Mouse (Mus musculus) lung, embryonic 14.5 days (tissue): ENCODE measurements around the gene Ikzf1. TPM values are rescaled to one million over a fixed set of nuclear protein-coding genes. Genes with fewer than 3 reads are reported as not detected.

Experiments
- ATAC-seq: fragments of 200-750 bp; cut with Nextera tagmentation; 2 replicates; pipeline ENCODE4 v1.8.0; 2017; ENCODE audit warnings: mild to moderate bottlenecking, moderate TSS enrichment, moderate library complexity; ENCODE audit not compliant: insufficient read depth
- DNase-seq: peaks from one replicate; pipeline ENCODE4 v3.0.0-alpha.2; 2015
- H3K27ac ChIP-seq: fragments of 300-500 bp; sonication (generic); 2 replicates; pipeline ENCODE4 v1.5.1; 2014; ENCODE audit warnings: low read depth, mild to moderate bottlenecking, moderate library complexity
- H3K27me3 ChIP-seq: fragments of 300-500 bp; sonication (generic); 2 replicates; pipeline ENCODE4 v1.6.1; 2014; ENCODE audit warnings: low read length, control low read depth; ENCODE audit not compliant: insufficient read depth
- H3K36me3 ChIP-seq: fragments of 300-500 bp; sonication (generic); 2 replicates; pipeline ENCODE4 v1.6.1; 2014; ENCODE audit warnings: control low read depth; ENCODE audit not compliant: insufficient read depth
- H3K4me1 ChIP-seq: fragments of 300-500 bp; sonication (generic); 2 replicates; pipeline ENCODE4 v1.6.1; 2014; ENCODE audit warnings: antibody characterized with exemption, control low read depth; ENCODE audit not compliant: insufficient read depth
- H3K4me2 ChIP-seq: fragments of 300-500 bp; sonication (generic); 2 replicates; pipeline ENCODE4 v1.6.1; 2014; ENCODE audit warnings: mild to moderate bottlenecking
- H3K4me3 ChIP-seq: fragments of 300-500 bp; sonication (generic); 2 replicates; pipeline ENCODE4 v1.5.1; 2014; ENCODE audit warnings: low read depth, low read length
- H3K9ac ChIP-seq: fragments of 300-500 bp; sonication (generic); 2 replicates; pipeline ENCODE4 v1.6.1; 2014
- H3K9me3 ChIP-seq: fragments of 300-500 bp; sonication (generic); 2 replicates; pipeline ENCODE4 v1.6.1; 2016; ENCODE audit warnings: low read depth, low read length, control low read depth
- CTCF ChIP-seq: IDR thresholded peaks from 2 replicates; pipeline ENCODE4 v1.5.1; 2016; ENCODE audit warnings: antibody characterized with exemption, low read depth
- WGBS: fragments of 180-500 bp; shearing (Covaris S2); extraction: QIAGEN DNeasy Blood & Tissue Kit; methylation state at CpG from one replicate; pipeline ENCODE4 v1.1.7; 2014; 5-methylcytosine and 5-hydroxymethylcytosine counted together
- polyA plus RNA-seq: library from polyadenylated mRNA; unstranded; fragments of >200 nt; fragmentation: Nextera tagmentation; extraction: Ambion mirVana; gene quantifications from 2 replicates; pipeline ENCODE4 v1.2.1, GENCODE M21; 2014

Gene Ikzf1
- polyA plus RNA-seq, 1 experiment from 2014 or later = 2.4 TPM

DNA sequence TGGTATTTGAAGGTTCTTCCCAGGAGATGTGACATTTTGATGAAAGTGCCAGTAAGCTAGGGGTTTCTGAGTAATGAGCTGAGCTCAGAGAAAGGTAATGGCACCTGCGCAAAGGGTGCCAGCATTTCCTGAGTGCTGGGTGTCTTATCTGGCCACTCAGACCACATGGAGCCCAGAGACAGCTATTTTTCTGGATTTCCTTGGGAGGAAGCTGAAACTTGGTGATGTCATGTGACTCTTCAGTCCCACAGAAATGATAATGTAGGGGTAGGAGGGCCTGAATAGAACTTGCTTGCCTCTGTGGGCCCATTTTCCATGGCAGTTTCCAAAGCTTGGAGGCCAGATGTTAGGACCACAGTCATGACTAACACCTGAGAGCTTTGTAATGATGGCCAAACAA, 46.9 kb downstream of the Ikzf1 start:
- DNase-seq = no peak
- Histone ChIP-seq H3K9me3 (no peaks in the 10 kb centered on the region), H3K4me1 (no peaks in the 10 kb centered on the region; the same call in 1 of the 2 replicates), H3K9ac (no peak overlapping the region), H3K4me2 (no peak overlapping the region), H3K4me3 (no peak overlapping the region), H3K27ac (no peak overlapping the region), H3K36me3 (no peaks in the 10 kb centered on the region), H3K27me3 (no peaks in the 10 kb centered on the region)
- no peak for ATAC-seq
- WGBS = 87% methylated on average over 1 of the region's 1 CpGs
- no peak for TF ChIP-seq CTCF

DNA sequence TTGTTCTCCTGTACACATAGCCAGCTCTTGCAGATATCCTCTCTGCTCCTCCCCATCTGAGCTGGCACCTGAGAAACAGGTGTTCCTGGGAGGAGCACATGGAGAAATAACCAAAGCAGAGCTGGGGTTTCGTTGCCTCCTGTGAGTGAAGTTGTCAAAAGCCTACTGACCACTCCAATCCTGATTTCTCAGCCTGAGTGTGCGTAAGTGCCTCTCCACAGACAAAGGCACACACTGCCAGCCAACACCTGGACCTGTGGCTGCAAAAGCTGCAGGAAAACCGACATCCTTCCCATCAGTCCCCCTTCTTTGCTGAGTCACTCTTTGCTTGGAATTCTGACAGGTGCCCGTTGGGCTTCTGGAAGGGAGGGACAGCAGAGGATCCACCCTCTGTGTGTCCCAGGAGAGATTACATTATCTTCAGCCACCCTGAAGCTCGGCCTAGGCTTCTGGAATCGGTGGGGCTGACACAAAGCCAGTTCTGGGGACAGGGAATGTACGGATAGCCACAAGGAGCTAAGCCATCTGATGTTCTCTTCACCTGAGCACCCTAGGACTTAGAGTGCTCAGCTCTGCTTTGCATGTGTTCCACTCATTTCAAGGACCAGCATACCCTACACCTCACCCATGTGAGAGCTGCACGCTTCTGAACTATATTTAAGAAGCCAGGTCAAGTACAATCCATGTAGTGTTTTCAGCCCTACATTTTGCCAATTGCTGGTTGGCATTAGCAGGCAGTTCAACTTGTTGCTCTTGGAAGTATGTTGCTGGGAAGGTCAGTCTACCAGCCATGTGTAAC, 48.4 kb downstream of the Ikzf1 start:
- peak; percentile 59 for ATAC-seq
- no peak for TF ChIP-seq CTCF
- H3K36me3 ChIP-seq = no peaks in the 10 kb centered on the region
- no peaks in the 10 kb centered on the region for H3K9me3 ChIP-seq
- H3K9ac ChIP-seq = no peak overlapping the region
- H3K4me3 ChIP-seq = no peak overlapping the region
- WGBS = 50% methylated on average over 8 of the region's 8 CpGs
- no peak overlapping the region for H3K4me2 ChIP-seq
- H3K4me1 ChIP-seq = no peaks in the 10 kb centered on the region; the same call in 1 of the 2 replicates
- H3K27ac ChIP-seq = peak overlapping the region; percentile 30
- DNase-seq = peak; percentile 13
- no peaks in the 10 kb centered on the region for H3K27me3 ChIP-seq

DNA sequence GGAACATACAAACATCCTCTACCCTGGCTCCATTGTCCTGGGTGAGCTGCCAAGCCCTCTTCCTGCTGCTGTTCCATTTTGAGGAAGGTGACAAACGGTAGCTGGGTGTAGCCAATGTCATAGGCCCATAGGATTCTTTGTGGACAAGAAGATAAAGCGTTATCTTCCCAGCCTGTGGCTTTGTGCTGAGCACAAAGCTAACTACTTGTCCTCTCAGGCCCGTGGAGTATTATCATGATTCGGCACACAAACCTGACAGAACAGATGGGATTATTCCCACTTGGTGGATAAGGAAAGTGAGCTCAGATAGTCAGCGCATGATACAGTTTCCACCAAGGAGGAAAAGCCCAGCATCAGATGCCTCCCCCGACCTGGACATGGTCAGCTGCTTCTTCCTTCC, 50.4 kb downstream of the Ikzf1 start:
- no peaks in the 10 kb centered on the region for H3K27me3 ChIP-seq
- no peak overlapping the region for H3K4me2 ChIP-seq
- no peak overlapping the region for H3K27ac ChIP-seq
- WGBS = 74% methylated on average over 6 of the region's 6 CpGs
- H3K36me3 ChIP-seq = no peaks in the 10 kb centered on the region
- H3K9me3 ChIP-seq = no peaks in the 10 kb centered on the region
- TF ChIP-seq CTCF = no peak
- no peak overlapping the region for H3K9ac ChIP-seq
- no peak overlapping the region for H3K4me3 ChIP-seq
- DNase-seq = no peak
- no peak for ATAC-seq
- no peaks in the 10 kb centered on the region; the same call in 1 of the 2 replicates for H3K4me1 ChIP-seq

DNA sequence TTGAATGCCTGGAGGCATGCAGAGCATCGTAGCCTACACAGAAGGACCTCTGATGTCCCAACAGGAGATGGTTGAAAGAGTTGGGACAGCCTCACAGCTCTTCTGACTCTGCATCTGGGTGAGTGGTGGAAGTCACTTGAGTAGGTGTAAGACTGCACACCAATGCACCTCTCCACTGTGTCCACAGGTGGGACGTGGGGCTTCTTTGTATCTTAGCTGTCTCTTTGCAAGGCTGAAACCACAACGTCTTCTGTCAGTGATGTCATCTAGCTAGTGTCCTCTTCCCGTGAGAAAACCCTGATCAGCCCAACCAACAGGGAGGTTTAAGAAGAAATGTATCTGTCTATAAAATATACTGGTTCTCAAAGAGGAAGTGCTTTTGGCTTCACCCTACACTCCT, 52.1 kb downstream of the Ikzf1 start:
- 80% methylated on average over 4 of the region's 4 CpGs for WGBS
- H3K36me3 ChIP-seq = no peaks in the 10 kb centered on the region
- no peak for TF ChIP-seq CTCF
- ATAC-seq (no peak), DNase-seq (no peak)
- no peak overlapping the region for H3K9ac ChIP-seq
- no peak overlapping the region for H3K4me2 ChIP-seq
- H3K9me3 ChIP-seq = no peaks in the 10 kb centered on the region
- no peaks in the 10 kb centered on the region for H3K27me3 ChIP-seq
- H3K4me3 ChIP-seq = no peak overlapping the region
- no peaks in the 10 kb centered on the region; the same call in 1 of the 2 replicates for H3K4me1 ChIP-seq
- no peak overlapping the region for H3K27ac ChIP-seq

DNA sequence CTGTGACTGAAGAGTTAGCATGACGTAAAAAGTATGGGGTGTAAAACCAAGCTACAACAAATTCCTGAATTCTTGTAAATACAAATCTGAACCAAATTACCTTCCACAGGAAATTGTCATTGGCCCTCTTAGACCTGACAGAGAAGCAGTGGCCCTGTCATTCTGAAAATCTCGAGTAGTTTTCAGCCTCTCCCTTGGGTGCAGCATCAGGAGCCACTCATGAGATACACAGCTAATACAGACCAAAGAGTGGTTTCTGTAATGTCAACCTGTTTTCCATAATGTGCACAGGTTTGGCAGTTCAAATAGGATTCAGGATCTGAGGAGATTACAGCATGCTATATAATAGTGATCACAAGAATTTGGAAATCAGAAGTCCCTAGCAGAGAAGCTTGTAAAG, 52.8 kb downstream of the Ikzf1 start:
- Histone ChIP-seq H3K9ac (no peak overlapping the region), H3K4me2 (no peak overlapping the region), H3K27me3 (no peaks in the 10 kb centered on the region), H3K36me3 (no peaks in the 10 kb centered on the region), H3K27ac (no peak overlapping the region), H3K4me3 (no peak overlapping the region), H3K9me3 (no peaks in the 10 kb centered on the region), H3K4me1 (no peaks in the 10 kb centered on the region; the same call in 1 of the 2 replicates)
- no peak for DNase-seq
- WGBS = 52% methylated on average over 2 of the region's 2 CpGs
- TF ChIP-seq CTCF = no peak
- no peak for ATAC-seq

DNA sequence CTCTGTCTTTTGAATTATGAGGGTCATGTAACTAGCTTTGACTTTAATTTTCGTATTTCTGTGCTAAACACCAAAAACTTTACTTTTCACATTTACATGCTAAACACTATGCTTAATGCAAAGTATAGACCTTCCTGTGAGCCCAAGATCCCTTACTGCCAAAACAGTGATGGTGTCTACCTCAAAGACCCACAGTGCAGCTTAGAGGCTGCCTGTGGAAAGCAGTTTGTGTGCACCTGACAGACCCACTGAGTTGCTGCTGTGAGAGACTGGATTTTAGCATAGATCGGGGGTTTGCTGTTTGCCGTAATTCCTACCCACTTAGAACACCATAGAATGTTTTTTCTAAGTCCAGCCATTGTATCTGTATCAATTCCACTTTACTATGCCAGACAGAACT, 54.3 kb downstream of the Ikzf1 start:
- Histone ChIP-seq H3K9me3 (no peaks in the 10 kb centered on the region), H3K4me3 (no peak overlapping the region), H3K27me3 (no peaks in the 10 kb centered on the region), H3K4me2 (no peak overlapping the region), H3K36me3 (no peaks in the 10 kb centered on the region), H3K4me1 (no peaks in the 10 kb centered on the region), H3K9ac (no peak overlapping the region), H3K27ac (no peak overlapping the region)
- TF ChIP-seq CTCF = no peak
- DNase-seq (no peak), ATAC-seq (no peak)
- WGBS = 87% methylated on average over 3 of the region's 3 CpGs

DNA sequence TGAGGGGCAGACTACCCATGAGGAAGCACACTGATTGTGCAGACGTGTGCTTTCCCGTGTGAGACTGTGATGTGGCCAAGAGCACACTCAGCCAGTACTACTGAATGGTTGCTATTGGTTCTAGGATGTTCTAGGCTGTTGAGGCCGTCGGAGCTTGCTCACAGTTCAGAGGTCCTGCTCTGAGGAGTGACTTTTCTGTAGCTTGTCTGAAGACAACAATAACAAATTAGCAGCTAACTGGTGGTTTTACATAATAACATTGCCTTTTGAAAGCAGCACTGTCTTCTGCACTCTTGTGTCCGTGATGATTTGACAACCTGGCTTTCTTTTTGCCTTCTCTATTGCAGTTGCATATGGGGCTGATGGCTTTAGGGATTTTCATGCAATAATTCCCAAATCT, 55.8 kb downstream of the Ikzf1 start:
- Histone ChIP-seq H3K27me3 (no peaks in the 10 kb centered on the region), H3K27ac (no peak overlapping the region), H3K36me3 (no peaks in the 10 kb centered on the region), H3K9me3 (no peaks in the 10 kb centered on the region), H3K4me3 (no peak overlapping the region), H3K4me2 (no peak overlapping the region), H3K9ac (no peak overlapping the region), H3K4me1 (no peaks in the 10 kb centered on the region)
- ATAC-seq = no peak
- DNase-seq = no peak
- TF ChIP-seq CTCF = no peak
- 72% methylated on average over 5 of the region's 5 CpGs for WGBS
